Mouse (Mus musculus) right cerebral cortex, postnatal 36 days (tissue): ENCODE results near the gene Fgd5.
"Not testable (repeated sequence)": the region's sequence is repeated elsewhere in the genome, so short reads cannot be mapped to it uniquely, and the experiment has no call there.

Source experiments
- DNase-seq, 2 experiments: peaks; one replicate each; pipeline ENCODE4 v3.0.0; 2022; ENCODE audit warnings: low spot score in 2 of 2, mixed read lengths in 1 of 2

Fgd5 gene

DNA sequence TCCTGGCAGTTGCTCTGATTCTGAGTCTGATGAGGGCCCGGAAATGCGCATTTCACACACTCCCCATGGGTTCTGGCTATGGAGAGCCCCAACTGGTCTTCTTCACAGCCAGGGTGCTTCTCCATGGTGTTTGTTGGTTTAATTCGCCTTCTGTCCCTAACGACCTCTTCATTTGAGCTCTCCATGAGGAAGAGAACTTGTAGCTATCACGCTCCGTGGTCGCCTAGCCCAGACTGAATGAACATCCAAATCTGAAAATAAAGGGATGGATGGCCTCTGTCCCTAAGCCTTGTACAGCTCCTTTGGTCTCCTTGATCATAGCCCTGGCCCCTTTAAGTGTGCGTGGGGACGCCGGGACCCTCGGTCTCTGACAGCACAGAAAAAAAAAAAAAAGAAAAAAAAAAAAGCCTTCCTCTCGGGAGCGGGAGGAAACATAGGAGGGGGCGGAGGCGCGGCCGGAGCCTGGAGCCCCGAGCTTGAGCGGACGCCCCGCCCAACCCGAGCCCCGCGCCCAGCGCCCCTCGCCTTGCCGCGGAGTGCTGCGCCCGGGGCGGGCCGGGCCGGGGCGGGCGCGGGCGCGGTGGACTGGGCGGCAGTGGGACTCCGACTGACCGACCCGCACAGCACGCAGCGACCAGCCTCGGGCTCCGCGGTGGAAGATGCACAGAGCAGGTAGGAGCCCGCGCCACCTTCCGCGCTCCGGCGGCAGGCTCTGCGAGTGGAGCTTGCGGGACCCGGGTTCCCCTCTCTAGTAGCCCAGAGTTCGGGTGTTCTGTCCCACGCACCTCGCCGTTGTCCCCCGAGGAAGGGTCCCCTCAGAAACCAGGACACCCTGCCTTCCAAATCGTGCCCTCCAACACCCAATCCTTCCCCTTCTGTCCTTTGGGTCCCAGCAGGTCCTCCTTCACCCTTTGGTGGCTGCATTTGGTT, at the start of gene Fgd5:
Fgd5 (plus strand) TSS at position 508 of the 930 bp plus-strand sequence.
- no peak for DNase-seq

DNA sequence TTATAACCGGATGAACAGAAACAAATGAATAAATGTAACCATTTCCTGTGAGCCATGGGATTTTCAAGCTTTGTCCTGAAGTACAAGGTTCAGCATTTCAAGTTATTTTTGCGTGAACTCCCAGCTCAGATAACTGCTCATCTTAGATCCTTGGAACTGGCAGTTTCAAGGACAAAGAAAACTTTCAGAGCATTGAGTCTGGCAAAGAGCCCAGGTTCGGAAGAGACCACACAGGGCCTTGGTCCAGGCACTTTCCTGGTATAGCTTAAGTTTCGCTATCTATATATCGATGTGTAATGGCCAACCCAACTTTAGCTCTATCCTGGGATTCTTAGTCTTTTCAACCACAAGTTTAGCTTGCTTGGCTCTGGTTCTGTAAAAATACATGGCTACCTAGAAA, 47.4 kb upstream of the Fgd5 start:
- no peak for DNase-seq

- DNase-seq: no peak
Measured at GRCm38 (mm10) chr6:91938491-91938890, 40.2 kb upstream of the Fgd5 start.

DNA sequence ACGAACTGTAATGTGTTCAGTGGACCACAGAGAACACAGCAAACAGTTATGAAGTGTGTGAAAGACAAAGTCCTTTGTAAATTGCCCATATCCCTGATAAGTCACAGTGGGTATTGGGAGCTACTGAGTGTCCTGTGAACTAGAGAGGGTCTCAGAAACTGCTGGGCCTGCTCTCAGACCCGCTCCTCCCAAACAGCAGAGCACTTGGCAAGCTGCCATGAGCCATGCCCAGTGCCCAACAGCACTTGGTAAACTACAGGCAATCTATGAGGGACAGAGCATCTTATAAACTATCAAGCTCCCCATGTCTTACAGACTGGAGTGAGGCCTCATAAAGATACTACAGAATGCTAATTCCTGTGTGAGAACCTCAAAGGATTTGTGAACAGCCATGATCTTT, 30.3 kb upstream of the Fgd5 start:
- DNase-seq: no peak

- DNase-seq: not testable (repeated sequence)
Measured at GRCm38 (mm10) chr6:91958015-91958414, 20.7 kb upstream of the Fgd5 start.

GRCm38 (mm10) chr6:91960028-91960811, 18.5 kb upstream of the Fgd5 start:
- DNase-seq: no peak

DNA sequence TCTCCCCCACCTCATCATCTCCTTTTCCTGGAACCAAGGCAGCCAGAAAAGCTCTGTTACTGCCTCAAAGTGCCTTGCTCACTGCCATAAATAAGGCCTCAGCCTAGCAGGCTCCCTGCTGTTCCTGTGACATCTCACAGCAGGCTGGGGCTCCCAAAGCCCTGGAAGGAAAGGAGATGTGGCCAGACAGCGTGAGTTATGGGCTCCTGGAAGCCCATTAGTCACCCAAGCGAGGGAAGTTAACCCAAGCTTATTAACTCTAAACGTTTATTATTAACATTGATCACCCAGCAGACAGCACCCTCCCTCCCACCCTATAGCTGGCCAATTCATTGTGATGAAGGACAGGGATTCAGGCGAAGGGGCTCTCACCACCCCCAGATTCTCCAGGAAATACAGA, 15.2 kb upstream of the Fgd5 start:
- no peak for DNase-seq

DNA sequence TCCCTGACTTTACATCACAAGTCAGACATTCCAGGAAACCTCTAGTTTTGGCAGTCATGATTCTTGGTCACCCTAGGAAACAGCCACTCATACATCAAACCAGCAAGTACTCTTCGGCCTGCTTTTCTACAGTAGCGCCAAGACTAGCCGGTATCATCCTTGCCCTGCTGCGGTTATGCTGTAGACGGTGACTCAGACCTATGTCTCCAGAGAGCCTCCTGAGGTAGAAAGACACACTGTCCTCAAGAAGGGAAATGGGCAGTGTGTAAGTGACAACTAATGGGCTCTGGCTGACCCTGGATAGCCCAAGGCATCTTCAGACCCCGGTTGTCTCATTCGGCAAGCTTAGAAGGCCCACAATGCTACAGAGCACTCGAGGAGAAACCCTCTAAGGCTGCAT, 13.6 kb upstream of the Fgd5 start:
- no peak for DNase-seq

DNA sequence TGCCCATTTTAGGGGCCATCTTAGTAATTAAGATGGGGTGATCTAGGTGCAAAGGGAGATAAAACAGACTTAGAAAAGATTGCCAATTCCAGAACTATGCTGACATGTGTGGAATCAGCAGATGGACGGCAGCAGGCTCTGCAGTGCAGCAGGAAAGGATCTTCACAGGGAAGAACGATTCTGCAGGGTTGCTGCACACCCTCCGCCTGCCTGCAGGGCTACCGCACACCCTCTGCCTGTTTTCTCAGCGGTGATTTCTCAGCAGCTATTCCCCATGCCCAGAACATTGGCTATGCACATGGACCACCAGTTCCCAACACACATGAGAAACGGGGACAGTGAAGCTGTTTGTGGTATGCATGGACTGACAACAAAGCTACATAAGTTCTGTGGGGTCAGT, 12.7 kb upstream of the Fgd5 start:
- DNase-seq: no peak

DNA sequence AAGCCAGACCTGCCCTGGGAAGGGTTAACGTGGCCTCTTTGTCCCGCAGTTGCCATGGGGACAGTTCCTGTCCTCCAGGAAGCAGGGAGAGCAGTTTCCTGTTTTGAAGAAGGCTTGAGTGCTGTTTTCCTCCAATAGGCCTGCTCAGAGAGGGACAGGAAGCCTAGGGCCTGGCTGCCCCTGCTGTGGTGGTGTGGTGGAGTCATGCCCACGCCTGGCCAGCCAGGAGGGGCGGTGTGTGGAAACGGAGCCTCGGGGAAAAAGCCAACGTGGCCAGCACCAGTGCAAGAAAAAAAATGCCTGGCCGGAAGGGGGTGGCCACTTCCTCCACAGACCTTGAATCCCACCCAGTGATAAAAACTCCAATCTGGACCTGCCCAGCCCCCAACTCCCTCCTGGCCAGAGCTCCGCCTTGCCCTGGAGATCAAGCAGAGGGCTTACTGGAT, 6.5 kb upstream of the Fgd5 start:
- DNase-seq: no peak

GRCm38 (mm10) chr6:91973972-91974371, 4.7 kb upstream of the Fgd5 start:
- DNase-seq: no peak

GRCm38 (mm10) chr6:91979301-91979996, 771 bp downstream of the Fgd5 start:
- no peak for DNase-seq

GRCm38 (mm10) chr6:91980011-91980410, 1.3 kb downstream of the Fgd5 start:
- no peak for DNase-seq

- no peak for DNase-seq
Measured at GRCm38 (mm10) chr6:91990101-91990500, 11.4 kb downstream of the Fgd5 start.

DNA sequence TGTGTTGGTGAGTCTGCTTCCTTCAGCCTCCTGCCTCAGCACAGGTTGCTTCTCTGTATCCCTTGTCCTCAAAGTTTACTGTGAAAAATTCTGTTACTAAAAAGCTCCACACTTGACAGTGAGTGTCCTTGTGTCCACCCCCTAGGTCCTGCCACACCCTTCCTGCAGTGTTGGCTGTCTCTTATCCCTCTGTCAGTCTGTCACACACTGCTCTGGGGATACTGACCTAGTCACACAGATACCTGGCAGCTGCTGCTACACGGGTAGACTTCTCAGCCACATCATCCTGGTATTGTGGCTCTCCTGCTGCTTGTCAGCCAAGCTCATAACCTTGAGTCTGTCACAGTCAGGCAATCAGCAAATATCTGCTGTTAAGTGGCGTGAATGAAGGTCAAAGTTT, 14.1 kb downstream of the Fgd5 start:
- no peak for DNase-seq

GRCm38 (mm10) chr6:91993795-91994505, 15.3 kb downstream of the Fgd5 start:
- no peak for DNase-seq

DNA sequence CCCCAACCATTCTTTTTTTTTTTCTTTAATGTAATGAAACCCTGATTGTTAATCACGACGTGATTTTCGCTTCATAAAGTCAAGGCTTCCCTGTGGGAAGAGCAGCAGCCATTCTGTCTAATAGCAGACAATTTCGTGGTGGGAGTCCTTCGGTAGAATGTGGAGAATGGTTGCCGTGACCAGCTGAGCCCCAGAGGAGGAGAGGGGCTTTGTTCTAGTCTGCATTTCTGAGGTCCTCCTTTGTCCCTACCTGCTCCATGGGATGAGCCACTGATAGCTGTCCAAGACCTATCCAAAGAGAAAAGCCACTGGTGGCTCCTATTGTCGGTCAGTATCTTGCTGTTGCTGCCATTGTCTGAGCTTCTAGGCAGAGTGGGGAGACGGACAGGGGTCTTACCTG, 17.4 kb downstream of the Fgd5 start:
- DNase-seq: no peak

- no peak for DNase-seq
Measured at GRCm38 (mm10) chr6:92002558-92003285, 24.0 kb downstream of the Fgd5 start.

- no peak for DNase-seq
Measured at GRCm38 (mm10) chr6:92003646-92004045, 25.0 kb downstream of the Fgd5 start.

- no peak for DNase-seq
Measured at GRCm38 (mm10) chr6:92004137-92004805, 25.6 kb downstream of the Fgd5 start.
